Mouse (Mus musculus): ENCODE data around the gene Fbp2.

Gene Fbp2

GRCm38 (mm10) chr13:62857941-62858915 is at the start of gene Fbp2:
TSS of gene Fbp2 (minus strand) at chr13:62858422.
- TF ChIP-seq GATA4 (IDR thresholded peaks at IDR 0.05; ENCODE audit: insufficient replicate concordance, low read length), result no peak

- no peak; the same call in 1 of the 2 replicates for TF ChIP-seq GATA4 (IDR thresholded peaks at IDR 0.05; ENCODE audit: insufficient replicate concordance, low read length)
Observed at GRCm38 (mm10) chr13:62907527-62908162, 49.4 kb upstream of the Fbp2 start.

- TF ChIP-seq GATA4 (IDR thresholded peaks at IDR 0.05; ENCODE audit: insufficient replicate concordance, low read length), result no peak
Observed at GRCm38 (mm10) chr13:62901139-62901538, 42.9 kb upstream of the Fbp2 start.

GRCm38 (mm10) chr13:62897927-62898646 is 39.9 kb upstream of the Fbp2 start:
- TF ChIP-seq GATA4 (IDR thresholded peaks at IDR 0.05; ENCODE audit: insufficient replicate concordance, low read length), result no peak

GRCm38 (mm10) chr13:62893044-62893842 is 35.0 kb upstream of the Fbp2 start:
- no peak for TF ChIP-seq GATA4 (IDR thresholded peaks at IDR 0.05; ENCODE audit: insufficient replicate concordance, low read length)

- TF ChIP-seq GATA4 (IDR thresholded peaks at IDR 0.05; ENCODE audit: insufficient replicate concordance, low read length), result peak; percentile 92; the same call in 1 of the 2 replicates
Observed at GRCm38 (mm10) chr13:62889311-62889710, 31.1 kb upstream of the Fbp2 start.

GRCm38 (mm10) chr13:62887712-62888441 is 29.7 kb upstream of the Fbp2 start, which contains the start of gene Fbp1:
TSS of gene Fbp1 (minus strand) at chr13:62888282.
- peak; percentile 4; the same call in 1 of the 2 replicates for TF ChIP-seq GATA4 (IDR thresholded peaks at IDR 0.05; ENCODE audit: insufficient replicate concordance, low read length)

- no peak for TF ChIP-seq GATA4 (IDR thresholded peaks at IDR 0.05; ENCODE audit: insufficient replicate concordance, low read length)
Observed at GRCm38 (mm10) chr13:62884536-62884935, 26.3 kb upstream of the Fbp2 start.

GRCm38 (mm10) chr13:62883925-62884324 is 25.7 kb upstream of the Fbp2 start:
- TF ChIP-seq GATA4 (IDR thresholded peaks at IDR 0.05; ENCODE audit: insufficient replicate concordance, low read length), result no peak

- 0 out of 2 replicates have a peak, but pooled peaks have one; percentile 6 for TF ChIP-seq GATA4 (IDR thresholded peaks at IDR 0.05; ENCODE audit: insufficient replicate concordance, low read length)
Observed at GRCm38 (mm10) chr13:62883436-62883835, 25.2 kb upstream of the Fbp2 start.

- TF ChIP-seq GATA4 (IDR thresholded peaks at IDR 0.05; ENCODE audit: insufficient replicate concordance, low read length), result no peak
Observed at GRCm38 (mm10) chr13:62882856-62883255, 24.6 kb upstream of the Fbp2 start.

- no peak for TF ChIP-seq GATA4 (IDR thresholded peaks at IDR 0.05; ENCODE audit: insufficient replicate concordance, low read length)
Observed at GRCm38 (mm10) chr13:62881336-62881735, 23.1 kb upstream of the Fbp2 start.

GRCm38 (mm10) chr13:62879831-62880615 is 21.8 kb upstream of the Fbp2 start:
- TF ChIP-seq GATA4 (IDR thresholded peaks at IDR 0.05; ENCODE audit: insufficient replicate concordance, low read length), result peak; percentile 89

All from liver, adult (tissue).